Mouse (Mus musculus) testis, adult 2 months (tissue): ENCODE data around the gene Tmem216.
"Not testable (repeated sequence)": the region's sequence is repeated elsewhere in the genome, so short reads cannot be mapped to it uniquely, and the experiment has no call there.

ENCODE experiments used
- CTCF ChIP-seq: fragments of 200-500 bp; IDR thresholded peaks from 2 replicates; pipeline ENCODE4 v1.5.1; 2012; ENCODE audit warnings: low read depth, mild to moderate bottlenecking, inconsistent platforms, low read length, moderate library complexity; ENCODE audit not compliant: control insufficient read depth, insufficient read depth, insufficient replicate concordance
- POLR2A ChIP-seq: fragments of 200-500 bp; IDR thresholded peaks from 2 replicates; pipeline ENCODE4 v1.6.1; 2012; ENCODE audit warnings: low read depth, mild to moderate bottlenecking, inconsistent platforms, low read length, moderate library complexity; ENCODE audit not compliant: control insufficient read depth

GRCm38 (mm10) chr19:10557837-10558375 lies 1.9 kb upstream of the Tmem216 start:
- TF ChIP-seq CTCF, POLR2A: not testable (repeated sequence)
